Mouse (Mus musculus): ENCODE measurements around the gene Gm11733. TPM values are rescaled to one million over a fixed set of nuclear protein-coding genes. Genes with fewer than 3 reads are reported as not detected.

Gene Gm11733
- polyA plus RNA-seq, 1 experiment from 2014 or later = not detected

DNA sequence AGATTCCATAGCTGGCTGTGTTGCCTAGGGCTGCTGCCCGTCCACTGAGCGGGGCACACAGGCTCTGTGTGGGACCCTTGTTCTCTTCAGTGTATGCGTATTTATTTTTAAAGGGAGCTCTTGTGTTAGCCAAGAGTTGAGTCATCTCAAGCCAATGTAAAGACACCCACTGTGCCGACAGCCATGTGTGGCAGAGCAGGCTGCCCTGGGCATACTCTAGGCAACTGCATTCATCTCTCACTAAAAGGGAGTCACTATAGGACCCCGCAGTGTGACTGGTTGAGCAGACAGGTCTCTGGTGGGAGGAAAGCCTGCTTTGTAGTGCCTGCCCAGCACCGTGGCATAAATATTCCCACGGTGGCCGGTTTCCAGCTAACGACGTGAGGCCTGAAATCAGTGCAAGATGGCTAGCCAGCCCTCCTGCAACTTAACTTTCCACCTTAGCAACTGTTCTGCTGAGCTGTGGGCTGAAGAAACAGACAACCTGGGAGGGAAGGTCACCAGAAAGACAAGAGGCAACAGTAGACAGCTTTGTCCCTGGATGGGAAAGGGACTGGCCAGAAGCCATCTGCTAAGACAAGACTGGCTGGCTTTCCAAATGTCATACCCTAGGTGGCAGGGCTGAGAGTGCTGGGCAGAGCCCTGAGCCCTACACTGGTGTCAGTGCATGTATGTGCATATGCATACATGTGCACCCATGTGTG lies 31.7 kb downstream of the Gm11733 start:
- Histone ChIP-seq H3K4me2 (replicated peaks; ENCODE audit: low read depth, low read length) (no peak overlapping the region), H3K4me3 (ENCODE audit: low read depth, low read length) (no peak overlapping the region), H3K27me3 (ENCODE audit: control insufficient read depth, insufficient read depth, low read length) (no peaks in the 10 kb centered on the region), H3K36me3 (ENCODE audit: control insufficient read depth, insufficient read depth, low read length) (no peaks in the 10 kb centered on the region), H3K27ac (ENCODE audit: low read length) (no peak overlapping the region), H3K9me3 (ENCODE audit: control insufficient read depth, low read depth, low read length) (no peaks in the 10 kb centered on the region), H3K9ac (replicated peaks; ENCODE audit: low read depth, low read length) (no peak overlapping the region), H3K4me1 (ENCODE audit: control insufficient read depth, insufficient read depth, low read length) (no peaks in the 10 kb centered on the region)
- ATAC-seq (ENCODE audit: insufficient number of reproducible peaks, insufficient read depth, low FRiP score, low read depth) = no peak
- WGBS = 82% methylated on average over 10 of the region's 10 CpGs

DNA sequence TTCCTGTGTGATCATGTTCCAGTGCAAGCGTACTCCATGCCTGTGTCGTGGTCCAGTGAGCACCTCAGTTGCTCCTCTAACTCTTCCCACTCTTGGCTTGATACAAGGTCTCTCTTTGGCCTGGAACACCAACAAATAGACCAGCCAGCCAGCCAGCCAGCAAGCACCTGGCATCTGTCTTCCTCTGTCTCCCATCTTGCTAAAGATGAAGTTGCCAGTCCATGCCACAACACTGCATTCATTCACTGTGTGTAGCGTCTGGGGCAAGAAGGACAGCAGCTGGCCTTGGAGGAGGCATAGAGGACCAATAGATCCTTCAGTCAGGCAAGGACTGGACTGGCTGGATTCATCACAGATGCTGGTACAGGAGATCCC lies 32.2 kb downstream of the Gm11733 start:
- Histone ChIP-seq H3K9me3 (ENCODE audit: control insufficient read depth, low read depth, low read length) (no peaks in the 10 kb centered on the region), H3K27me3 (ENCODE audit: control insufficient read depth, insufficient read depth, low read length) (no peaks in the 10 kb centered on the region), H3K4me2 (replicated peaks; ENCODE audit: low read depth, low read length) (no peak overlapping the region), H3K27ac (ENCODE audit: low read length) (no peak overlapping the region), H3K4me3 (ENCODE audit: low read depth, low read length) (no peak overlapping the region), H3K4me1 (ENCODE audit: control insufficient read depth, insufficient read depth, low read length) (no peaks in the 10 kb centered on the region), H3K9ac (replicated peaks; ENCODE audit: low read depth, low read length) (no peak overlapping the region), H3K36me3 (ENCODE audit: control insufficient read depth, insufficient read depth, low read length) (no peaks in the 10 kb centered on the region)
- ATAC-seq (ENCODE audit: insufficient number of reproducible peaks, insufficient read depth, low FRiP score, low read depth) = no peak
- 79% methylated on average over 3 of the region's 3 CpGs for WGBS

DNA sequence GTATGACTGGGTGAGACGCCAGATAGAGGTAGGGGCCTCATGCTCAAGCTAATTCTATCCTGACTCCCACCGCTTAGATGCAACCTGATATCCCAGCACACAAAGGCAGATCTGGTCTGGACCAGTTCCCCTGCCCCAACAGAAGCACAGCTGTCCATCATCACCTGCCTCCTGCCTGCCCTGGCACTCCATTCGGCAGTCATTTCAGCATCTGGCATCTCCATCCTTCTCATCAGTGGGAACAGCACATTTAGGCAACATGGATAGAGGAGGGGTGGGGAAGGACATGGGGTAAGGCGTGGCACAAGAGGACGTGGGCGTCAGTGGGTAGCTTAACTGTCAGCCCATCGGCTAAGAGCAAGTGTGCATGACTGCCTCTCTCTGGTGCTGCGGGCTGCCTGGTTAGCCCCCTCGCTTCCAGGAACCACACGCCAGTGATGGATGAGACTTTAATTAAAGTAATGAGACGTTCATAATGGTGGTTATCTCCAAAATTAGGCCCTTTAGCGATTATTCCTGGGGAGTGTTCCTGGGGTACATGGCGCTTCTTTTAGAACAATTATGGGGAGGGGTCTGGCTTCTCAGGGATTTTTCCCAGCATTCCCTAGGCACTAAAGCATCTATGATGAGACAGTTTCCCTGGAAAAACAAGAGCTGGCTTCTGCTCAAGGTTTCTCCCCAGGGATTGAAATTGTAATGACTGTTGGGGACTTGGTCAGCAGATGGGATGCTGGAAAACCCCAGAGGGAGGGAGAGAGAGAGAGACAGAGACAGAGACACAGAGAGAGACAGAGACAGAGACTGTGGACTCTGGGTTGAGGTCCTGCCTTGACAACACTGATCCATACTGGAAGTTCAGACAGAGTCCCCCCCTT lies 38.0 kb downstream of the Gm11733 start:
- no peak overlapping the region for H3K4me3 ChIP-seq (ENCODE audit: low read depth, low read length)
- H3K27me3 ChIP-seq (ENCODE audit: control insufficient read depth, insufficient read depth, low read length) = no peaks in the 10 kb centered on the region
- peaks cover 18% of the 10 kb centered on the region for H3K4me1 ChIP-seq (ENCODE audit: control insufficient read depth, insufficient read depth, low read length)
- no peak overlapping the region for H3K4me2 ChIP-seq (replicated peaks; ENCODE audit: low read depth, low read length)
- H3K36me3 ChIP-seq (ENCODE audit: control insufficient read depth, insufficient read depth, low read length) = no peaks in the 10 kb centered on the region
- WGBS = 60% methylated on average over 13 of the region's 13 CpGs
- no peak overlapping the region for H3K9ac ChIP-seq (replicated peaks; ENCODE audit: low read depth, low read length)
- H3K27ac ChIP-seq (ENCODE audit: low read length) = no peak overlapping the region
- no peaks in the 10 kb centered on the region for H3K9me3 ChIP-seq (ENCODE audit: control insufficient read depth, low read depth, low read length)
- no peak for ATAC-seq (ENCODE audit: insufficient number of reproducible peaks, insufficient read depth, low FRiP score, low read depth)

DNA sequence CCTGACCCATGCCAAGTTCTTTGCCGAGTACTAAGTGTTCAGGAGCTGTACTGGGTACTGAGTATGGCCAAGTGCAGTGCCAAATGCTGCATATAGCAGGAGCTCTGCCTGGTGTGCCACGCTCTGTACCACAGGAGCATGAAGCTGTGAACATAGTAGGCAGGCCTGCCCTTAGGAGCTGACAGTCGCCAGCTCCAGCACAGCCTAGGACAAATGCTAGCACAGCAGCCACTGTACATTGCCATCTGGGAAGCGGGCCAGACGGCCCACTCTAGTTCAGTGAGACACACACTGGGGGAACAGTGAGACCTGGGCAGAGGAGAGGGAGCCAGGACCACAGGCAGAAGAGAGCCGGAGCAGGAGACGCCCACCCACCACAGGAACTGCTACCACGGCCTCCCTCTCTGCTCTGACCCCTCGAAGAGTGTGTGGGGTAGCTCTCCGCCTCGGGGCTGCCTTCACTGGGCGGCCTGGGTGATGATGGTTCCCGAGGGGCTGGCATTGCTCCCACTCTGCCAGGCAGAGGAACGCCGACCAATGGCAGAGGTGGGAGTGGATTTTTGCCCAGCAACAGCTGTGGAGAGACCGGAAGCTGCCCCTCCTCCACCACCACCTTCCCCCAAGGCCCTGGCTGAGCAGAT lies 38.8 kb downstream of the Gm11733 start:
- Histone ChIP-seq H3K27ac (ENCODE audit: low read length) (peak overlapping the region; percentile 35), H3K4me1 (ENCODE audit: control insufficient read depth, insufficient read depth, low read length) (peaks cover 18% of the 10 kb centered on the region), H3K4me3 (ENCODE audit: low read depth, low read length) (no peak overlapping the region), H3K36me3 (ENCODE audit: control insufficient read depth, insufficient read depth, low read length) (no peaks in the 10 kb centered on the region), H3K4me2 (replicated peaks; ENCODE audit: low read depth, low read length) (no peak overlapping the region), H3K9me3 (ENCODE audit: control insufficient read depth, low read depth, low read length) (no peaks in the 10 kb centered on the region), H3K27me3 (ENCODE audit: control insufficient read depth, insufficient read depth, low read length) (no peaks in the 10 kb centered on the region), H3K9ac (replicated peaks; ENCODE audit: low read depth, low read length) (no peak overlapping the region)
- WGBS = 50% methylated on average over 16 of the region's 16 CpGs
- ATAC-seq (ENCODE audit: insufficient number of reproducible peaks, insufficient read depth, low FRiP score, low read depth) = peak; percentile 63; the same call in 1 of the 2 replicates

DNA sequence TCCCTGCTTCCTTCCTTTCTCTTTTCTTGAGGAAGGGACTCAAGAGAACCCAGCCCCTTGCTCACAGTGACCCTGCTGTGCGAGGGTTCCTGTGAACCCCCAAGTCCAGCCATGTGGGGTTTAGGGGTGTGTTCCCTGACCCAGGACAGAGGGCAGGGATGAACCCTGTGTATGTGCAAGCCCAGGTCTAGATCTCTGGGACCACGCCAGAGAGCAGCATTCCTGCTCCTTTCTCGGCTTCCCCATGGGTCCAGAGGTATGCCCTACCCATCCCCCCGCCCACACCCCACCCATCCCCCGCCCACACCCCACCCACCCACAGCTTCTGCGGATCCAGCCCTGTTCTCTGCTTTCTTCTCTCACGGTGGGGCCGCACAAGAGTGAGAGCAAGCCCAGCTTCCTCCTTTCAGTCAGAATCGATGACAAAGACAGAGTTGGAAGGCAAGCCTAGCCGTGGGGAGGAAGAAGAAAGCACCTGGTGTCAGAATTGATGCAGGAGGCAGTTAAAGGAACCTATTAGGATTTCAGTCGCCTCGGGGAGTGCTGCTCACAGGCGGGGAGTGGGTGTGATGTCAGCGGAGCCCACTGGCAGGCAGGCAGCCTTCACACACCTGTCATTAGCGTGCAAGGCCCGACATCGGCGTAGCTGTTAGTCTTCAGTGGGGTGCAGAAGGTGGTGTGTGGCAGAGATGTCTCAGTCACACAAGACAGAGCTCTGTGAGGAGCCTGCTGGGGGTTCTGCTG lies 41.6 kb downstream of the Gm11733 start:
- 0 out of 2 replicates have a peak overlapping the region, but pooled peaks have one; percentile 7 for H3K4me2 ChIP-seq (replicated peaks; ENCODE audit: low read depth, low read length)
- no peak for ATAC-seq (ENCODE audit: insufficient number of reproducible peaks, insufficient read depth, low FRiP score, low read depth)
- H3K27ac ChIP-seq (ENCODE audit: low read length) = no peak overlapping the region
- H3K36me3 ChIP-seq (ENCODE audit: control insufficient read depth, insufficient read depth, low read length) = no peaks in the 10 kb centered on the region
- 14% methylated on average over 18 of the region's 18 CpGs for WGBS
- H3K4me1 ChIP-seq (ENCODE audit: control insufficient read depth, insufficient read depth, low read length) = peaks cover 18% of the 10 kb centered on the region
- no peaks in the 10 kb centered on the region for H3K9me3 ChIP-seq (ENCODE audit: control insufficient read depth, low read depth, low read length)
- H3K4me3 ChIP-seq (ENCODE audit: low read depth, low read length) = no peak overlapping the region
- H3K27me3 ChIP-seq (ENCODE audit: control insufficient read depth, insufficient read depth, low read length) = no peaks in the 10 kb centered on the region
- H3K9ac ChIP-seq (replicated peaks; ENCODE audit: low read depth, low read length) = no peak overlapping the region

DNA sequence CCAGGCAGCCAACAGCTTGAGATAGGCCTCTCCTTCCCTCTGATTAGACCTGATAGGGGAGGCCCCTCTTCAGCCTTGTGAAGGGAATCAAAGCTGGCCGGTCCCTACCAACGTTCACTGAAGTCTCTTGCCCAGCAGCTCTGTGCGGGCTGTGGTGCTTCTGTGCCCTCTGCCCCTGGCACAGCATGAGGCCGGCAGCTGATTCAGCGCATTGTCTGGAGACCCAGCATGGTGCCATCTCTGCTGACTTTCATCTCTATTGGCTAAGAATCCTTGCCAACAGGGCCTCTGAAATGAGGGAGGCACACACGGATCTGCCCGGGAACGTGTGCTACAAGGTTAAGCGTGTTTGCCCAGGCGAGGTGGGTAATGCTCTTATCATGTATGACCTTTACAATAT lies 48.2 kb downstream of the Gm11733 start:
- H3K9me3 ChIP-seq (ENCODE audit: control insufficient read depth, low read depth, low read length) = no peaks in the 10 kb centered on the region
- H3K27ac ChIP-seq (ENCODE audit: low read length) = no peak overlapping the region
- H3K4me2 ChIP-seq (replicated peaks; ENCODE audit: low read depth, low read length) = no peak overlapping the region
- H3K4me1 ChIP-seq (ENCODE audit: control insufficient read depth, insufficient read depth, low read length) = no peaks in the 10 kb centered on the region
- 72% methylated on average over 10 of the region's 10 CpGs for whole genome bisulfite sequencing
- no peak overlapping the region for H3K9ac ChIP-seq (replicated peaks; ENCODE audit: low read depth, low read length)
- H3K27me3 ChIP-seq (ENCODE audit: control insufficient read depth, insufficient read depth, low read length) = no peaks in the 10 kb centered on the region
- no peak for ATAC-seq (ENCODE audit: insufficient number of reproducible peaks, insufficient read depth, low FRiP score, low read depth)
- H3K4me3 ChIP-seq (ENCODE audit: low read depth, low read length) = no peak overlapping the region
- no peaks in the 10 kb centered on the region for H3K36me3 ChIP-seq (ENCODE audit: control insufficient read depth, insufficient read depth, low read length)

DNA sequence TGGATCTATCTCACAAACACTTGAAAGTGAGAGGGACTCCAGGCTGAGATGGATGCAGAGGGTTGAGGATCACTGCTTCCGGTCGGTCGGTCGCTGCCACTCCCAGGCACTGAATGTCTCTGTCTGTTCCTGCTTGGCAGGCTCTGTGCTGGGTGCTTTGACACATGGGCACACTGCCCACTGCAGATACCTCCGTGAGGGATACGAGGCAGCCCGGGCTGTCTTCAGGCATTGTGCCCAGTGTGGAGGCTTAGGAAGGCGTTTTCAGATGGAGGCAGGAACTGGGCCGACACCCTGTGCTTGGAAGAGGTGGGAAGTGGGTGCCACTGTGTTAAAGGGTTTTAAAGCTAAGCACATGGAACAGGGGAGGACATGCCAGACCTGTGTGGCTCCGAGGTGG lies 50.7 kb downstream of the Gm11733 start:
- ATAC-seq (ENCODE audit: insufficient number of reproducible peaks, insufficient read depth, low FRiP score, low read depth) = no peak
- Histone ChIP-seq H3K4me1 (ENCODE audit: control insufficient read depth, insufficient read depth, low read length) (no peaks in the 10 kb centered on the region), H3K4me2 (replicated peaks; ENCODE audit: low read depth, low read length) (no peak overlapping the region), H3K27me3 (ENCODE audit: control insufficient read depth, insufficient read depth, low read length) (no peaks in the 10 kb centered on the region), H3K4me3 (ENCODE audit: low read depth, low read length) (no peak overlapping the region), H3K9ac (replicated peaks; ENCODE audit: low read depth, low read length) (no peak overlapping the region), H3K9me3 (ENCODE audit: control insufficient read depth, low read depth, low read length) (no peaks in the 10 kb centered on the region), H3K36me3 (ENCODE audit: control insufficient read depth, insufficient read depth, low read length) (no peaks in the 10 kb centered on the region), H3K27ac (ENCODE audit: low read length) (no peak overlapping the region)
- 71% methylated on average over 10 of the region's 10 CpGs for WGBS

Data from stomach, embryonic 14.5 days (tissue).